Comparison of ENCODE assay signal across 21 mouse cellular contexts in the genomic region with DNA sequence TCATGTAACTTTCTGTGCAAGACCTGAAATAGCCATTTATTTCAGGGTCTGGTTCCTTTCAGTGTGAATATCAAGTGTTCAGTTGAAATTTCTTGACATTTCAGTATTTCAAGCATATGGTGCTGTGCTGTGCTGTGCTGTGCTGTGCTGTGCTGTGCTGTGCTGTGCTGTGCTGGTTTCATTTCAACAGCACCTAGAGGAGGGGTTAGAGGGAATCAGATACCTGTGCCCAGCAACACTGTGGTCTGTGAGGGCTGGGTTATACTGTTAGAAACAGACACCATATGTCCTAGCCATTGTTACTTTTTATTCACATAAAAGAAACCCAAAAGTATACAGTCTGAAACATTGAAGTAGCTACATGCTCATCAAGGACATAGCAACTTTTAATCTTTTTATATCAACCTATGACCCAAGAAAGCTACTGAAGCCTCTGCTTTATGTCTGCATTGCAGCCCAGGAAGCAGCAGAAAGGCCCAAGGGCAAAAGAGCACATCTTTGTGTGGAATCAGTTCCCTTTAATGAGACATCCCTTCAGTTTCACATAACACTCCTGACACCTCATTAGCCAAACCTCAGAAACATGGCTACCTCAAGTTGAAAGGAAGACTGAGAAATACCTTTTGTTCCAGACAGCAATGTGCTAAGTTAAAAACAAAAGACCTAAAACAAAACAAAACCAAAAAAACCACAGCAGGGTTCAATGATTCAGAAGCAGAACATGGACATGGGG. TPM values are rescaled to one million over a fixed set of nuclear protein-coding genes. Genes with fewer than 3 reads are reported as not detected.
A peak's percentile ranks its signal among the peaks of the same experiment; 100 is the strongest.
DNase-seq lines count a peak whose midpoint lies in the region; ATAC-seq and TF ChIP-seq lines count a peak whose summit lies in the region.
"Had no signal": no experiment of that assay in that cellular context is flagged by ENCODE, and none has a peak within 500 bp of the region (broad histone marks: within the 10 kb centered on the region; RNA-seq: fewer than 3 reads in every experiment).

No protein-coding gene starts in this region.

- ATAC-seq in midbrain, embryonic 14.5 days (ENCODE audit: low FRiP score, low TSS enrichment): no peak
- no peak for ATAC-seq in midbrain, embryonic 11.5 days (ENCODE audit: low FRiP score)
- no peak for ATAC-seq in granulocyte monocyte progenitor cell, adult 5-6 weeks (replicated peaks; ENCODE audit: poor library complexity, severe bottlenecking)
- ATAC-seq: forebrain, embryonic 13.5 days had no signal

- in situ Hi-C loops in CH12.LX (cut with MboI; ENCODE audit: low pct_ligation_motif_present, low pct_unique_long_range_greater_than_20kb, low sequenced_read_pairs): no loop called here

- TF ChIP-seq EP300 in CH12.LX (IDR thresholded peaks at IDR 0.05; ENCODE audit: low read length): peak; percentile 38; the same call in 1 of the 2 replicates

- no peak overlapping the region for H3K4me2 ChIP-seq in midbrain, embryonic 14.5 days (ENCODE audit: low read length)
- no peak overlapping the region for H3K4me2 ChIP-seq in midbrain, embryonic 11.5 days
- H3K4me2 ChIP-seq in CH12.LX (ENCODE audit: insufficient read depth, low read depth, poor library complexity, severe bottlenecking): no peak overlapping the region
- H3K4me2 ChIP-seq: embryonic facial prominence, embryonic 13.5 days; forebrain, embryonic 13.5 days; heart, embryonic 11.5 days; heart, embryonic 15.5 days; hindbrain, embryonic 13.5 days had no signal

- H3K9me3 ChIP-seq in midbrain, embryonic 14.5 days (ENCODE audit: control insufficient read depth, low read length): no peaks in the 10 kb centered on the region
- no peaks in the 10 kb centered on the region for H3K9me3 ChIP-seq in midbrain, embryonic 11.5 days (ENCODE audit: control insufficient read depth, low read length)
- no peaks in the 10 kb centered on the region for H3K9me3 ChIP-seq in CH12.LX (replicated peaks; ENCODE audit: low read length)
- H3K9me3 ChIP-seq: embryonic facial prominence, embryonic 13.5 days; forebrain, embryonic 13.5 days; heart, embryonic 15.5 days; hindbrain, embryonic 13.5 days had no signal

- TF ChIP-seq RAD21 in CH12.LX (IDR thresholded peaks at IDR 0.05; ENCODE audit: low read depth, low read length): no peak

- TF ChIP-seq CTCF in CH12.LX (conservative IDR thresholded peaks at IDR 0.05 in 1 of 2, IDR thresholded peaks at IDR 0.05 in 1 of 2; ENCODE audit: low read depth in 2 of 2, low read length in 2 of 2): no peak
- no peak for TF ChIP-seq CTCF in brain, embryonic 14.5 days (IDR thresholded peaks at IDR 0.05; ENCODE audit: borderline replicate concordance, extremely low read depth, insufficient read depth, insufficient read length)

- H3K27me3 ChIP-seq in midbrain, embryonic 14.5 days (ENCODE audit: control insufficient read depth, insufficient read depth, low read length): no peaks in the 10 kb centered on the region
- H3K27me3 ChIP-seq in midbrain, embryonic 11.5 days (ENCODE audit: control insufficient read depth, insufficient read depth, low read length): no peaks in the 10 kb centered on the region
- H3K27me3 ChIP-seq in CH12.LX (replicated peaks): no peaks in the 10 kb centered on the region
- H3K27me3 ChIP-seq: embryonic facial prominence, embryonic 13.5 days; forebrain, embryonic 13.5 days; heart, embryonic 15.5 days; hindbrain, embryonic 13.5 days had no signal

- no peaks in the 10 kb centered on the region for H3K79me2 ChIP-seq in CH12.LX (replicated peaks; ENCODE audit: control insufficient read depth, extremely low read depth, insufficient read depth, poor library complexity, severe bottlenecking)

- DNase-seq in midbrain, embryonic 14.5 days: peak; percentile 56
- DNase-seq in midbrain, embryonic 11.5 days (ENCODE audit: low spot score, missing footprints): no peak
- DNase-seq in CH12.LX (ENCODE audit: extremely low read depth): peak; percentile 20
- DNase-seq in brain, embryonic 14.5 days (ENCODE audit: low read depth): peak; percentile 69
- DNase-seq in retina, postnatal 1 day: peak; percentile 9
- no peak for DNase-seq in kidney, postnatal 4 days
- DNase-seq in spleen, adult 18-20 months: no peak
- DNase-seq: adrenal gland, postnatal 14 days; cerebellum, adult 18-20 months; cerebellum, adult 9-11 months; cerebellum, postnatal 36 days; gastrocnemius, adult 2 months; gastrocnemius, postnatal 25 days; heart, adult 11 months; heart, postnatal 14 days had no signal

- H3K4me1 ChIP-seq in midbrain, embryonic 14.5 days (ENCODE audit: control insufficient read depth, insufficient read depth, low read length): 0 out of 2 replicates have a peak, but pooled peaks cover 2% of the 10 kb centered on the region
- no peaks in the 10 kb centered on the region for H3K4me1 ChIP-seq in midbrain, embryonic 11.5 days (ENCODE audit: control insufficient read depth, insufficient read depth, low read length)
- peaks cover 0 to 9% of the 10 kb centered on the region in 2 experiments; a peak in 2 of 4 replicates for H3K4me1 ChIP-seq in CH12.LX (ENCODE audit: control insufficient read depth in 1 of 2, insufficient read depth in 2 of 2)
- H3K4me1 ChIP-seq: heart, embryonic 15.5 days had no signal

- no peak overlapping the region for H3K9ac ChIP-seq in midbrain, embryonic 14.5 days (replicated peaks; ENCODE audit: low read length)
- no peak overlapping the region for H3K9ac ChIP-seq in midbrain, embryonic 11.5 days (ENCODE audit: low read length)
- no peak overlapping the region for H3K9ac ChIP-seq in CH12.LX (ENCODE audit: insufficient read depth, low read depth)
- H3K9ac ChIP-seq: embryonic facial prominence, embryonic 13.5 days; forebrain, embryonic 13.5 days; heart, embryonic 15.5 days; hindbrain, embryonic 13.5 days had no signal

- H3K27ac ChIP-seq in midbrain, embryonic 14.5 days (replicated peaks; ENCODE audit: low read depth, low read length): no peak overlapping the region
- no peak overlapping the region for H3K27ac ChIP-seq in midbrain, embryonic 11.5 days (ENCODE audit: low read depth, low read length)
- H3K27ac ChIP-seq in CH12.LX (ENCODE audit: insufficient read depth, low read depth): no peak overlapping the region
- H3K27ac ChIP-seq: embryonic facial prominence, embryonic 13.5 days; forebrain, embryonic 13.5 days; gastrocnemius, adult 2 months; heart, embryonic 15.5 days; hindbrain, embryonic 13.5 days had no signal

- dilution Hi-C loops in CH12.LX (cut with MboI; ENCODE audit: extremely low pct_ligation_motif_present, extremely low pct_unique_long_range_greater_than_20kb, low sequenced_read_pairs): no loop called here

- H3K36me3 ChIP-seq in midbrain, embryonic 14.5 days (ENCODE audit: control insufficient read depth, insufficient read depth, low read length): 0 out of 2 replicates have a peak, but pooled peaks cover under 1% of the 10 kb centered on the region
- H3K36me3 ChIP-seq in midbrain, embryonic 11.5 days (ENCODE audit: control insufficient read depth, insufficient read depth, low read length): no peaks in the 10 kb centered on the region
- peaks cover 5 to 10% of the 10 kb centered on the region in 2 experiments for H3K36me3 ChIP-seq in CH12.LX (replicated peaks in 1 of 2; ENCODE audit: control insufficient read depth in 1 of 2, insufficient read depth in 1 of 2, low read length in 1 of 2)
- H3K36me3 ChIP-seq: heart, embryonic 15.5 days had no signal

- TF ChIP-seq POLR2A in CH12.LX (IDR thresholded peaks at IDR 0.05; ENCODE audit: low read depth, low read length): no peak
- TF ChIP-seq POLR2A in brain, embryonic 14.5 days (IDR thresholded peaks at IDR 0.05; ENCODE audit: borderline replicate concordance, extremely low read depth, insufficient read depth, insufficient read length, poor library complexity, severe bottlenecking): no peak

- no peak overlapping the region for H3K4me3 ChIP-seq in midbrain, embryonic 14.5 days (replicated peaks; ENCODE audit: low read depth, low read length)
- H3K4me3 ChIP-seq in midbrain, embryonic 11.5 days (ENCODE audit: low read depth, low read length): no peak overlapping the region
- no peak overlapping the region for H3K4me3 ChIP-seq in CH12.LX (replicated peaks in 1 of 3; ENCODE audit: low read depth in 2 of 3, low read length in 2 of 3, poor library complexity in 1 of 3)
- H3K4me3 ChIP-seq: embryonic facial prominence, embryonic 13.5 days; forebrain, embryonic 13.5 days; gastrocnemius, adult 2 months; heart, embryonic 15.5 days; hindbrain, embryonic 13.5 days had no signal

TF ChIP-seq in CH12.LX, 34 proteins besides CTCF, POLR2A, EP300 and RAD21:
- TF ChIP-seq TCF12 (IDR thresholded peaks at IDR 0.05; ENCODE audit: low read depth, low read length): no peak
- TF ChIP-seq IRF4 (IDR thresholded peaks at IDR 0.05; ENCODE audit: low read depth, low read length): no peak
- no peak for TF ChIP-seq MYC (IDR thresholded peaks at IDR 0.05; ENCODE audit: low read depth, low read length)
- no peak for TF ChIP-seq ZNF384 (IDR thresholded peaks at IDR 0.05; ENCODE audit: low read depth, low read length)
- no peak for TF ChIP-seq E2F4 (IDR thresholded peaks at IDR 0.05; ENCODE audit: insufficient replicate concordance, low read depth, low read length)

RNA-seq across cellular contexts. Expression of gene Glce, which starts 42.3 kb away (rescaled TPM):
- 14.7 and 20.2 TPM in 2 replicates for polyA plus RNA-seq in midbrain, embryonic 14.5 days (2014; fragmentation: Nextera tagmentation; extraction: Ambion mirVana)
- 19.4 and 22.4 TPM in 2 replicates for polyA plus RNA-seq in midbrain, embryonic 11.5 days (2014; fragmentation: Nextera tagmentation; extraction: Ambion mirVana)
- total RNA-seq in CH12.LX (2012; rRNA removed) (8.0 and 16.4 TPM in 2 replicates), CH12.LX (2014; rRNA removed) (13.1 and 13.7 TPM in 2 replicates)
- polyA plus RNA-seq in CH12.LX (2012; ENCODE audit: insufficient read length, low read depth): 6.9 and 7.4 TPM in 2 replicates
- polyA plus RNA-seq in brain, embryonic 14.5 days (2012; rRNA removed): 10.1 and 13.2 TPM in 2 replicates
- total RNA-seq in granulocyte monocyte progenitor cell, adult 5-6 weeks (2014; fragmentation: Nextera tagmentation): 12.4 and 15.5 TPM in 2 replicates
- 21.4 and 22.5 TPM in 2 replicates for total RNA-seq in granulocyte monocyte progenitor cell, adult 5-6 weeks (2017)

RNA-seq across cellular contexts. Expression of gene Paqr5, which starts 53.5 kb away (rescaled TPM):
- 0.15 and 0.38 TPM in 2 replicates for polyA plus RNA-seq in midbrain, embryonic 14.5 days (2014; fragmentation: Nextera tagmentation; extraction: Ambion mirVana)
- 0.26 and 0.37 TPM in 2 replicates for polyA plus RNA-seq in midbrain, embryonic 11.5 days (2014; fragmentation: Nextera tagmentation; extraction: Ambion mirVana)
- 0.38 and 0.46 TPM in 2 replicates for total RNA-seq in CH12.LX (2012; rRNA removed)
- total RNA-seq in CH12.LX (2014; rRNA removed): 0.39 and 0.61 TPM in 2 replicates
- 0.43 and 0.87 TPM in 2 replicates for polyA plus RNA-seq in CH12.LX (2012; ENCODE audit: insufficient read length, low read depth)
- polyA plus RNA-seq in brain, embryonic 14.5 days (2012; rRNA removed): 0.33 and 0.53 TPM in 2 replicates
- total RNA-seq in granulocyte monocyte progenitor cell, adult 5-6 weeks (2014; fragmentation: Nextera tagmentation): 0.60 TPM in 1 of 2 replicates, not detected in the other
- total RNA-seq in granulocyte monocyte progenitor cell, adult 5-6 weeks (2017): 0.21 and 0.34 TPM in 2 replicates
- total RNA-seq: gastrocnemius, adult 2 months; gastrocnemius, postnatal 25 days; heart, postnatal 14 days had no signal

Comparison
In these comparisons a context has a peak if more than half of its experiments do, and no peak if none do; other contexts are left out.
1. DNase-seq: peak in midbrain, embryonic 14.5 days (single experiment), CH12.LX (single experiment), brain, embryonic 14.5 days (single experiment) and retina, postnatal 1 day (single experiment); none in midbrain, embryonic 11.5 days (single experiment), kidney, postnatal 4 days (0 of 2) and spleen, adult 18-20 months (0 of 2).